Mouse (Mus musculus) embryonic fibroblast, embryonic 13.5 days (primary cell): ENCODE data around the gene Prkab1.

ENCODE experiments used
- CTCF ChIP-seq: IDR thresholded peaks from 2 replicates; pipeline ENCODE4 v1.5.1; 2011; ENCODE audit warnings: mild to moderate bottlenecking, control low read depth, low read length, moderate library complexity, borderline replicate concordance; ENCODE audit not compliant: insufficient read depth
- POLR2A ChIP-seq: IDR thresholded peaks from 2 replicates; pipeline ENCODE4 v1.6.1; 2011; ENCODE audit warnings: low read depth, mild to moderate bottlenecking, control low read depth, low read length, moderate library complexity

DNA sequence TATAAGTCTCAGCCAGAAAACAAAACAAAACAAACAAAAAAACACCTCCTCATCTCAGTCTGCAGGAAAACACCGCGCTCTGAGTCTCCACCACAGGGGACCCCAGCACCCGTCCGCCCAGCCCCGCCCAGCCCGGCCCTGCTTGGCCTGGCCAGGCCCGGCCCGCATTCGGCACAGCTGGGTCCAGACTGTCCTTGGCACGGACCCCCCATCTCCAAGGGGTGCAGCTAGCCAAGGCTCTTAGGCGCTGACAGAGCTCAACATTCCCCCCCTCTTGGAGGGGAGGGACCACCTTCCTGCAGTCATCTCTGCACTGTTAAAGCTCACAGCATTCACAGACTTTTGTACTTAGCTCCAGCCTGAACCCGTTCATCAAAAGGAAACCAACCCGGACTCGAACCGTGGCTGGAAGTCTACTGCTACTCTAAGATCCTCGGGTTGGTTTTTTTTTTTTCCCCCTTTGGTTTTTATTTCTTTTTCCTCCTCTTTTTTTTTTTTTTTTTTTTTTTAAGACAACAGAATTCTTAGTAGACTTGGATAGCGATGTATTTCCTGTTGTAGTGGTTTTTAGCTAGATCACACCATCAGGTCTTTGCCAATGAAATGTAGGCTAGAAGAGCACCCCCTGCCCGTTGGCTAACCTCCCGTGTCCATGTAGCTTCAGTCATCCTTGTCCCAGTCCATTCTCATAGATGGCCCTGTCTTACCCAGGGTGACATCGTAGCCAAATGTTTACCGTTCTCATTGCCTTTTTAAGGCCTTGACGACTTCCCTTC is 17.8 kb downstream of the Prkab1 start:
- TF ChIP-seq CTCF, result no peak
- TF ChIP-seq POLR2A, result no peak
